Mouse (Mus musculus): Measurements from ENCODE around the gene Slc22a17.
"Not testable (repeated sequence)": the region's sequence is repeated elsewhere in the genome, so short reads cannot be mapped to it uniquely, and the experiment has no call there.

Slc22a17 gene

GRCm38 (mm10) chr14:54912886-54913285, at the start of gene Slc22a17:
Gene Slc22a17 (minus strand): TSS chr14:54913132.
- in situ Hi-C loops (cut with MboI) = no loop called here

DNA sequence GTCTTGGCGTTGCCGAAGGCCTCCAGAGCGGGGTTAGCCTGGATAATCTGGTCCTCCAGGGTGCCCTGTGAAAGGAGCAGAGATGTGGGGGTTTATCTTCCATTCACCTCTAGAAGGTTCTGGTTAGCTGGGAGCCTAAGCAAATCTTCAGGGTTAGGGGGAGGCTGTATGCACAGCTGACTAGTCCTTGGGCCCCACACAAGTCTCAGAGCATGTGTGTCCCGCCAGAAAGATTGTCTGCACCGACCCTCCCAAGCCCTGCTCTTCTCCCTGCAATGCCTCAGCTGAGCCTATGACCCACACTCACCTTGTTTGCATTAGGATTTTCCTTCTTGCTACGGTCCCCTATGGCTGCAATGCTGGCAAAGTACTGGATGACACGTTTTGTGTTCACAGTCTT, 49.8 kb upstream of the Slc22a17 start:
- in situ Hi-C loops (cut with MboI) = no loop called here

- in situ Hi-C loops (cut with MboI) = no loop called here
These were observed 48.6 kb upstream of the Slc22a17 start for GRCm38 (mm10) chr14:54961487-54961886.

- in situ Hi-C loops (cut with MboI) = no loop called here
These were observed 47.8 kb upstream of the Slc22a17 start for GRCm38 (mm10) chr14:54960769-54961168.

DNA sequence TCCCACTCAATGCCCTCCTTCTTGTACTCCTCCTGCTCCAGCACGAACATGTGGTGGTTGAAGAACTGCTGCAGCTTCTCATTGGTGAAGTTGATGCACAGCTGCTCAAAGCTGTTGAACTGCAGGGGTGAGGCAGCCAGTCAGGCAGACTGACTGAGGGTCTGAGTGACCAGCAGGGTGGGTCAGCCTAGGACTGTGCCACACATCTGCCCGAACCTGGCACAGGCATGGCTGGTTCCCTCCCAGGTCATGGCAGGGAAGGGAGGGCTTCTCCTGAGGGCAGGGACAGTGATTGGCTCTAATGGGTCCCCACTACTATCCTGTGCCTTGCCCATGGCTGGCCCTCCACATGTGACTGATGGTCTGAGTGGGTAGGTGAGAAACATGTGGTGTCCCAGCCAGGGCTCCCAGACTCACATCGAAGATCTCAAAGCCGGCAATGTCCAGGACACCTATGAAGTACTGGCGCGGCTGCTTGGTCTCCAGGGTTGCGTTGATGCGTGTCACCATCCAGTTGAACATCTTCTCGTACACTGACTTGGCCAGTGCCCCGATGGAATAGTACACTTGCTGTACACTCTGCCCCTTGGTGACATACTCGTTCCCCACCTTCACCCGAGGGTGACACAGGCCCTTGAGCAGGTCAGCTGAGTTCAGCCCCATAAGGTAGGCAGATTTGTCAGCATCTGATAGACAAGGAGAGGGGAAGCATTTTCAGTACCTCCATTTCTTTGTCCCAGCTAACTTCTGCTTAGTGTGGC, 47.1 kb upstream of the Slc22a17 start:
- in situ Hi-C loops (cut with MboI) = not testable (repeated sequence)

DNA sequence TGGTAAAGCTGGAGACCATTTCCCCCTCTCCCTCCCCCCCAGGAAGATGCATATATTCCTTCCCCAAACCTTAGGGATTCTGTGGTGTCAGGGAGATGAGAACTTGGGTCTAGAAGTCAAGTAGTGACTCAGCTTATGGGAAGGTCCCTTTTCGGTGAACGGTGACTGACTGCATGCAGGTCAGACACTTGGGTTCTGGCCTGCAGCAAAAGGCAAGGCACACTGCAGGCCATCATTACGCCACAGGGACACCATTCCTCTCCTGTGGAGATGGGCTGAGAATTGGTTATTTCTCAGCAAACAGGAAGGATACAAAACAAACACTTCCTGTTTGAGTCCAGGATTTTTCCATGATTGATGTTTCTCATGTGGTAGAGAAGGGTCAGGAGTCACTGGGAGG, 46.3 kb upstream of the Slc22a17 start:
- in situ Hi-C loops (cut with MboI) = no loop called here

GRCm38 (mm10) chr14:54958503-54958902, 45.6 kb upstream of the Slc22a17 start:
- in situ Hi-C loops (cut with MboI) = no loop called here

- in situ Hi-C loops (cut with MboI) = no loop called here
These were observed 43.6 kb upstream of the Slc22a17 start for GRCm38 (mm10) chr14:54956533-54956932.

DNA sequence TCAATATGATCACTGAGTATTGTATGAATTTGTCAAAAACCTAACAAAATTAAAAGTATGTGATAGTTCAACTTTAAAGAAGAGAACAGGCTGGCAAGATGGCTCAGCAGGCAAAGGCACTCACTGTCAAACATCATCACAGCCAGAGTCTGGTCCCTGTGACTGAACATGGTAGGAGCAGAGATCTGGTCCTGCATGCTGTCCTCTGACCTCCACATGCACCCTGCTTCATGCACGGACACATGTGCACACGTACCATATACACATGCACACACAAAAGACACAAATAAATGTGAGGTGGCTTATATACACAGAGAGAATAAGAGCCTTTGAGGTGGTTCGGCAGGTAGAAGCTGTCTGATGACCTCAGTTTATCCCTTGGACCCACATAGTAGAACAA, 42.5 kb upstream of the Slc22a17 start:
- in situ Hi-C loops (cut with MboI) = no loop called here

GRCm38 (mm10) chr14:54954474-54954873, 41.5 kb upstream of the Slc22a17 start:
- in situ Hi-C loops (cut with MboI) = no loop called here

GRCm38 (mm10) chr14:54953664-54954206, 40.8 kb upstream of the Slc22a17 start:
- in situ Hi-C loops (cut with MboI) = no loop called here

GRCm38 (mm10) chr14:54951587-54951986, 38.7 kb upstream of the Slc22a17 start:
- in situ Hi-C loops (cut with MboI) = no loop called here

GRCm38 (mm10) chr14:54950493-54950892, 37.6 kb upstream of the Slc22a17 start:
- in situ Hi-C loops (cut with MboI) = no loop called here

- in situ Hi-C loops (cut with MboI) = no loop called here
These were observed 35.8 kb upstream of the Slc22a17 start for GRCm38 (mm10) chr14:54948781-54949180.

DNA sequence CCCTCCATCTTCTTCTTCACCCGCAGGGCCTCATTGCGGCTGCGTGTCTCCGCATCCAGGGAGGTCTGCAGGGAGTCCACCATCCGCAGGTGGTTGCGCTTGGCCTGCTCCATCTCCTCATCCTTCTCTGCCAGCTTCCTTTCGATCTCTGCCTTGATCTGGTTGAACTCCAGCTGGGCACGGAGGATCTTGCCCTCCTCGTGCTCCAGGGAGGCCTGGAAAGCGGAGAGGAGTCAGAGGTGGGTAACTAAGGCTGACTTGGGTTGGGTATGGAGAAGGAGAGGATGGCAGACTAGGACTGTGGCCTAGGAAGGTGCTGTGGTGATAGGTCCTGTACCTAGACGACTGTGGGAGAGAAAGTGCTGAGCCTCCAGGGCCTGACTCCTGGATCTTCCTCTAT, 34.1 kb upstream of the Slc22a17 start:
- in situ Hi-C loops (cut with MboI) = not testable (repeated sequence)

- in situ Hi-C loops (cut with MboI) = no loop called here
These were observed 33.2 kb upstream of the Slc22a17 start for GRCm38 (mm10) chr14:54945975-54946704.

GRCm38 (mm10) chr14:54944939-54945338, 32.0 kb upstream of the Slc22a17 start:
- in situ Hi-C loops (cut with MboI) = no loop called here

DNA sequence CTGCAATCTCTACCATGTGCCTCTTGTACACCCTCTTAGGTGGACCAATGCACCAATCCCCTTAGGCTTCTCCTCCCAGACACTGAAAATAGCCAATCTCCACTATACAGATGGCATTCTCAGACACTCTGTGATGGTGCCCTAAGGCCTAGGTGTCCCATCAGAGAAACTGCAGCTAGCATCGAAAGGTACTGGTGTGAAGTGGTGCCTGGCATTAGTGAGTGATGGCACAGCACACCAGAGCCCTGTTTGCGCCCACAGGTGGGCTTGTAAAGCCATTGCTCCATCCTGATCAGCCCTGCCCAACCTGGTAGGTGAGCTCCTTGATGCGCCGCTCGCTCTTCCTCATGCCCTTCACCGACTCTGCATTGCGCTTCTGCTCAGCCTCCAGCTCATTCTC, 31.0 kb upstream of the Slc22a17 start:
- in situ Hi-C loops (cut with MboI) = no loop called here

GRCm38 (mm10) chr14:54942479-54942878, 29.5 kb upstream of the Slc22a17 start:
- in situ Hi-C loops (cut with MboI) = no loop called here

- in situ Hi-C loops (cut with MboI) = no loop called here
These were observed 28.4 kb upstream of the Slc22a17 start for GRCm38 (mm10) chr14:54941024-54941978.

- in situ Hi-C loops (cut with MboI) = no loop called here
These were observed 27.2 kb upstream of the Slc22a17 start for GRCm38 (mm10) chr14:54940176-54940530.

Measured in mature B cell (primary cell).